Mouse (Mus musculus) T-cell, adult 2 months (primary cell): ENCODE data around the gene Hsph1.

Experiments used
- DNase-seq: peaks from one replicate; pipeline ENCODE4 v3.0.0; 2022; ENCODE audit warnings: low spot score

The Hsph1 gene

GRCm38 (mm10) chr5:149636075-149636920 lies at the start of gene Hsph1:
Hsph1 (minus strand) TSS chr5:149636376.
- peak; percentile 99 for DNase-seq

GRCm38 (mm10) chr5:149680946-149681345 lies 44.8 kb upstream of the Hsph1 start:
- no peak for DNase-seq

- DNase-seq: no peak
Measured at GRCm38 (mm10) chr5:149679886-149680285, 43.7 kb upstream of the Hsph1 start.

- DNase-seq: no peak
Measured at GRCm38 (mm10) chr5:149679362-149679761, 43.2 kb upstream of the Hsph1 start.

GRCm38 (mm10) chr5:149678990-149679348 lies 42.8 kb upstream of the Hsph1 start:
- no peak for DNase-seq

- DNase-seq: peak; percentile 82
Measured at GRCm38 (mm10) chr5:149678100-149678989, 42.2 kb upstream of the Hsph1 start, which contains the start of gene B3glct. B3glct (plus strand) TSS chr5:149678230.

- DNase-seq: no peak
Measured at GRCm38 (mm10) chr5:149677196-149677595, 41.0 kb upstream of the Hsph1 start.

GRCm38 (mm10) chr5:149663417-149663816 lies 27.2 kb upstream of the Hsph1 start:
- no peak for DNase-seq

- DNase-seq: no peak
Measured at GRCm38 (mm10) chr5:149662980-149663379, 26.8 kb upstream of the Hsph1 start.

GRCm38 (mm10) chr5:149661428-149661827 lies 25.3 kb upstream of the Hsph1 start:
- DNase-seq: no peak

- DNase-seq: no peak
Measured at GRCm38 (mm10) chr5:149659414-149659780, 23.2 kb upstream of the Hsph1 start.

GRCm38 (mm10) chr5:149658741-149659413 lies 22.7 kb upstream of the Hsph1 start:
- no peak for DNase-seq

GRCm38 (mm10) chr5:149658022-149658421 lies 21.8 kb upstream of the Hsph1 start:
- no peak for DNase-seq

- DNase-seq: no peak
Measured at GRCm38 (mm10) chr5:149655636-149656035, 19.5 kb upstream of the Hsph1 start.

- DNase-seq: no peak
Measured at GRCm38 (mm10) chr5:149650179-149650553, 14.0 kb upstream of the Hsph1 start.

- no peak for DNase-seq
Measured at GRCm38 (mm10) chr5:149649499-149650178, 13.5 kb upstream of the Hsph1 start.

- DNase-seq: no peak
Measured at GRCm38 (mm10) chr5:149648895-149649406, 12.8 kb upstream of the Hsph1 start.

GRCm38 (mm10) chr5:149648196-149648595 lies 12.0 kb upstream of the Hsph1 start:
- DNase-seq: no peak

GRCm38 (mm10) chr5:149647367-149648115 lies 11.4 kb upstream of the Hsph1 start:
- no peak for DNase-seq

GRCm38 (mm10) chr5:149642783-149643509 lies 6.8 kb upstream of the Hsph1 start:
- no peak for DNase-seq
